Mouse (Mus musculus) left cerebral cortex, postnatal 10 days (tissue): ENCODE data around the gene Rdh16. TPM values are rescaled to one million over a fixed set of nuclear protein-coding genes. Genes with fewer than 3 reads are reported as not detected.
"Not testable (repeated sequence)": the region's sequence is repeated elsewhere in the genome, so short reads cannot be mapped to it uniquely, and the experiment has no call there.

ENCODE experiments used
- DNase-seq, 2 experiments: peaks; one replicate each; pipeline ENCODE4 v3.0.0; 2021 to 2022; ENCODE audit warnings: low spot score in 2 of 2, mixed read lengths in 1 of 2; ENCODE audit errors: extremely low spot score in 1 of 2
- intact Hi-C: fragments of 180-260 bp; cut with DNase I; formaldehyde crosslinking; loops from one replicate; pipeline ENCODE4 v1.15.1; 2025
- total RNA-seq, 2 experiments: library from RNA; stranded (reverse); gene quantifications; 2 replicates each; pipeline ENCODE4 v1.2.3; 2021

The Rdh16 gene
- under 1 TPM; 0.21 to 0.39 TPM for total RNA-seq

DNA sequence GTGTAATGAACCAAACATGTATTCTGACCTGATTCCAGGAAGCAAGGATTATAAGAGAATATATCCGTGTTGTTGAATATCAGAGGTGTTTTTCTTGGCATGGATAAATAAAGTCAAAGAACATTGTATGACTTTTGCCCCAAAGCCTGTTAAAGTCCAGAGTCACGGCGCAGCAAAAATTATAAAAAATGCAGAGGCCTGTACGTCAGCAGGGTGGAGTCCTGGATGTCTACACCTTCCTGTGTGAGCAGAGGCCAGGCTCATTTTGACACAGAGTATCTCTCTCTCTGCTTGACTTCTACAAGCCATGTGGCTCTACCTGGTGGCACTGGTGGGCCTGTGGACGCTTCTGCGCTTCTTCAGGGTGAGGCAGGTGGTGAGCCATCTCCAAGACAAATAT, at the start of gene Rdh16:
Gene Rdh16 (plus strand): TSS at position 262 of the 400 bp plus-strand sequence.
- no peak for DNase-seq
- intact Hi-C loops: no loop called here

DNA sequence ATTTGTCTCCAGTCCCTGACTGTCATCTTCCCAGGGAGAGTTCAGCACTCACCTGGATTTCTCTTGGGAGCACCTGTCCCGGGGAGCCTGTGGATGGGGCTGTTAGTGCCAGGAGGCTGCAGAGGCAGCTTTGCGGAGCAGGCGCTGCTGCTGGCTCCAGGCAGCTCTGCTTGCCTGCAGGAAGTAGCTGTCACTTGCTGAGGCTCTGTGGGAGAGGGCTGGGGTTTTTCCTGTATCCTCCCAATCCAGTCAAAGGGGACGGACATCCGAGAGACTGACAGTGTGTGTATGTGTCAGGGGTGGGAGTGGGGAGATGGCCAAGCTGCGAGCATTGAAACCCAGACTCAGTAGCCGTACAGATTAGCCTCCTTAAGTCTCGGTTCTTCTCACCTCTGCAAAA, 49.4 kb upstream of the Rdh16 start, which contains the start of gene Gpr182:
Gene Gpr182 (minus strand): TSS at position 185 of the 400 bp plus-strand sequence.
- DNase-seq: peak in 1 of 2 experiments; percentile 39
- intact Hi-C loops: no loop called here

DNA sequence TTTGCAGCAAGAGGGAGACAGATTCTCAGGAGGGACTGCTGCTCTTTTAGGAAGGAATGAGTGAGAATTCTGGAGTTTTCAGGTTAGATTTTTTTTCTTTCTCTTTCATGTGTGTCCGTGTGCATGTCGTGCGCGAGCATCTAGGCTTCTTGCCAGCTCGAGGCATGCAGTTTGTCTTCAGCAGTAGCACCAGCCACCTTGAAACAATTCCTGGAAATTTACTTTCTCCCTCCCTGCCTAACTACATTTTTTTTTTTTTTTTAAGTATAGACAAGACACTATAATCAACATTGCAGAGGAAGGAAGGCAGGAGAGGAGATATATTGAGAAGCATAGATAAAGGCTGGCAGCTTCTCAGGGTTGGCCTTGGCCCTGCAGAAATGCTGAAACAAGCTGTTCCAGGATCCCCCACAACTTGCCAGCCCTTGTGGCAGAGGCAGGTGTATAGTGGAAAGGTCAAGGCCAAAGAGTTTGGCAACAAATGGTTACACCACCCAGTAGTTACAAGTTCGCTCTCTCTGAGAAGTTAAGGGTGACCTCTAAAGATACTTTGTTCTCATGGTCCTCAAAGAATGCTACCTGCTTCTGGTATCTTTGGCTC, 46.3 kb upstream of the Rdh16 start:
- intact Hi-C loops: no loop called here
- no peak for DNase-seq

DNA sequence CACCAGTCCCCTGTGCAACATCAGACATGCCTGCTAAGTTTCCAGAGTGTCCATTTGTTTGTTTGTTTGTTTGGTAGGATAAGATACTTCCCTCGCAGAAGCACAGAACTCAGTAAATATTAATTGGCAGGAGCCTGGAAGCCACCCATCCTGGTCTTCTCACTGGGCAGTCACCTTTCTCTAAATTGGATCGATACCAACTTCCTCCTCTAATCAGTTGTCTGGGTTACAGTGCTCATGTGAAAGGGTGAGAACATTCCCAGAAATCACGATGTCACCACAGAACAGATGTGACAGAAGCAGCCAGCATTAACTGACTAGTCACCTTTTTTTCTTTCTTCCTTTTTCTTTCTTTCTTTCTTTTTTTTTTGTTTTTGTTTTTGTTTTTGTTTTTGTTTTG, 45.7 kb upstream of the Rdh16 start:
- no peak for DNase-seq
- intact Hi-C loops: no loop called here

DNA sequence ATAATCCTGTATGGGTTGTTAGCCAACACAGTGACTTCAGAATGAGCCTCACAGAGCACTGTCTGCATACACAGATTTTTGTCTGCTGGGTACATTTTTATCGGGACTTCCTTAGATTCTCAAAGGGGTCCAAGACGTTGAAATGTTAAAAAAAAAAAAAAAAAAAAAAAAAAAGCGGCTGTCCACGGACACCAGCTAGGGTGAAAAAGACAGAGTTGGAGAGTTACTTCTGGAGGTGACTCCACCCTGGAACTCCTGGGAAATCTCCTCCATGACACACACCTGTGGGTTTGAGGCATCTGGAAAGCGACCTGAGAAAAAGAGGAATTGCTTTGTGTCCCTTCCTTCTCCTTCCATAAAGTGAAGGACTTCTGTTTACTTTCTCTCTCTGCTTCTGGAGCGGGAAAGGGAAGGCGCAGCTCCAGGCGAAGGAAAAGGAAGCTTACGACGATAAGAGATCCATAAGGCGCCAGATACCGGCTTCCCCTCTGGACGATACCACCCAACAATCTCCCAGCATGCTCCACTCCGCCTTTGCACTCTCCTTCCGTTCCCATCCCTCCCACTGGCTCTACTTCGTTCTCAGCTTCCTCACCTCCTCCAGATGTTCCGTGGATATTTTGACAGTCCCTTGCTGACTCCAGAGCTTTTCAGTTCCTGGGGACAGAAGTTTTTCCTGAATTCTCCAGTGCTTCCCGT, 45.0 kb upstream of the Rdh16 start:
- intact Hi-C loops: no loop called here
- no peak for DNase-seq

DNA sequence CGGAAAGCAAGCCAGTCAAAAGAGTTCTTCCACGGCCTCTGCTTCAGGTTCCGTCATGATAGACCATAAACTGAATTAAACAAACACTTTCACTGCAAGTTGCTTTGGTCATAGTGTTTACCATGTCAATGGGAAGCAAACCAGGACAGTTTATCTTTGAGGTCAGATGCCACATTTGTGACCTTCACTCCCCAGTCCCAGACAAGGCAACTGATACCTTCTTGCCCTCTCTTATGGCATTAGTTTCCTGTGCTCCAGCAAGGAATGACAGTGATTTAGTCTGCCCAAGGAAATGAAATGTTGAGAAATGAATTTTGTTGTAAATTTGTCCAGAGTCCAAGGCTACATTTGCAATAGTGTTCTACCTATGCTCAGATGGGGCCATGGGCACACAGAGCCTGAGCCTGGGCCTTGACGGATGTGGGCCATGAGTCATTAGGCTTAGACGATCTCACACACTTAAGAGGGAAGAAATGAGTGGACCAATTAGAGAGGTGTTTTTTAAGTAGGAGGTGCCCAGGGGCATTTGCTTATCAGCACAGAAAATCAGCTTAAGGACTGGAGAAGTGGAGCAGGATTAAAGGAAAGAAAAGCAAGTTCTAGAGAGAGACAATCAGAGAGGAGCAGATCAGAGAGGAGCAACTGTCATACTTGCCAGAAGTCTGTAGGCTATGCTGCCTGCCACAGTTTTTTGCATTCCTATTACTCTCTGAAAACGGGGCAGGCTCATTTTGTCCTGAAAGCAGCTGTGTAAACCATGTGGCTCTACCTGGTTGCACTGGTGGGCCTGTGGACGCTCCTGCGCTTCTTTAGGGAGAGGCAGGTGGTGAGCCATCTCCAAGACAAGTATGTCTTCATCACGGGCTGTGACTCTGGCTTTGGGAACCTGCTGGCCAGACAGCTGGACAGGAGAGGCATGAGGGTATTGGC, 41.5 kb upstream of the Rdh16 start, which contains the start of the genes Rdh1 and Rdh16f1:
Gene Rdh1 (plus strand): TSS at position 541 of the 930 bp plus-strand sequence.
Gene Rdh16f1 (plus strand): TSS at position 607 of the 930 bp plus-strand sequence.
- intact Hi-C loops: no loop called here

DNA sequence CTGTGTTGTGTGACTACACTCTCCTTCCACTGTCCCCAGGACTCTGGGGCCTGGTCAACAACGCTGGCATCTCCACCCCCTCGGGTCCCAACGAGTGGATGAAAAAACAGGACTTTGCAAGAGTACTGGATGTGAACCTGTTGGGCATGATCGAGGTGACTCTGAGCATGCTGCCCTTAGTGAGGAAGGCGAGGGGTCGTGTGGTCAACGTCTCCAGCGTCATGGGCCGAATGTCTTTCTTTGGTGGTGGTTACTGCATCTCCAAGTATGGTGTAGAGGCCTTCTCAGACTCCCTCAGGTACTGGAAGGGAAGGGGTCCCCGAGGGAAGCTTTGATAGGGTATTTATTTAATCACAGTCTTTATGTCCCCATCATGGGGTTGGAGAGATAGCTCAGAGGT, 38.0 kb upstream of the Rdh16 start:
- DNase-seq, intact Hi-C loops: not testable (repeated sequence)

More for the DNA sequence above, 41.5 kb upstream of the Rdh16 start, which contains the start of the genes Rdh1 and Rdh16f1:
- no peak for DNase-seq

DNA sequence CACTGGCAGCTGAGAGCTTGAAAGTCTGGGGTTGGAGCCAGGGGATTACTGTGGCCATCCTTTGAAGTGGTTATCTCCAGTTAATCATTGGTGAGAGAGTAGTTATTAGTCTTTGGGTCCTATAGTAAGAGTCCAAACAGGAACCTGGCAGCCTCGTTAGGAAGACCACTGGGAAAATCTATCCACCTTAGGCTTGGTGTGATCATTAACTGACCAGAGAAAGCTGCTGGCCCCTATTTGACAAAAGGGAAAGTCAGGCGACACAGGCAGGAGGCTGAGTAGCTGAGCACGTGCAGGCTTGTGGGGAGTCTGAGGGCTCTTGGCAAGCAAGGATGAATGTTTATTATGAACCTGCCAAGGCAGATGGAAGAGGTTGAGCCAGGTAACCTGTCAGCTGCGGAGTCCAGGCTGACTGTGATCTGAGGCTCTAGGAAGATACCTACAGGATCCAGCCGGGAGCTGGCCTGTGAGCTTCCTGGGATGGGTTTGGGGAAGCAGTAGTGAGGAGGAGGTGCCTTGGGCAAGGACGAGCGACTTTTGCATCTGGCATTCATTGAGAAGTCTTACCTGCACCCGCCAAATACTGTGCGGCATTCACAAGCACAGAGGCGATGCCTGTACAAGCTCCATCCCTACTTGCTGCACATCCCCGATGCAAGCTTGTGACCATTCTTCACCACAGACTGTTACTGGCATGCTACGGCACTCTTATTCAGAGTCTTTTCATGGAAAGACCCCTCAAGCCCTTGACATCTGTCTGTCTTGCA, 36.9 kb upstream of the Rdh16 start:
- intact Hi-C loops: no loop called here
- no peak for DNase-seq

DNA sequence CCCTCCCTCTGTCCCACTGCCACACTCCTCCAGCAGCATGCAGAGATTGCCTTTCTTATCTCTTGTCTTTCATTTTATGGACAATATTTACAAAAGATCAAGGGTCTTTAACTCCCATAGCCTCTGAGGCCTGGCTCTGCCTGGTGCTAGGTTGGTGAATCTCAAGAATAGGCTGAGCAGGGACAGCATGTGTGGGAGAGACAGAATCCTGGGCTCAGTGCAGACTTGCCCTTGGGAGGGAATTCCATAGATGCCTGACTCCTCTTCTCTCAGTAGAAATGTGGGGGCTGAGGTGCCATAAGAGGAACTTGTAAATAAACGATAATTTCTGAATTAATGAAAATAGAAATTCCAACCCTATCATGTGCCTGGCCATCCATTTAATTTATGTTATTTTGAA, 34.4 kb upstream of the Rdh16 start:
- intact Hi-C loops: no loop called here
- no peak for DNase-seq

DNA sequence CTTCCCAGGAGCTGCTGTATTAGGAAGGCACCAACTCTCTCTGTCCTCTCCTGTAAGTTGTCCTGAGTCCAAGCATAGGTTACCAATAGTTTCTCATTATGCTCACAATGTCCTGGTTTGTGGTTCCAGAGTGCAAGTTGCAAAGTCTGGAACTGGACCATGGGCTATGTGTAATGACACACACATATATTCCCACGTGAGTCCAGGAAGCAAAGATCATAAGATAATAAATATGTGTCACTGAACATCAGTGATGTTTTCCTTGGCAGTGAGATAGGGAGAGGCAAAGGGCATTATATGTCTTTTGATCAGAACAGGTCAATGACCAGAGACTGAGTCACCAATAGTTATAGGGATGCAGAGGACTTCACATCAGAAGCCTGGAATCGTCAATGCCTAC, 24.9 kb upstream of the Rdh16 start, which contains the start of gene Rdh9:
Gene Rdh9 (plus strand): TSS at position 376 of the 400 bp plus-strand sequence.
- no peak for DNase-seq
- intact Hi-C loops: no loop called here

DNA sequence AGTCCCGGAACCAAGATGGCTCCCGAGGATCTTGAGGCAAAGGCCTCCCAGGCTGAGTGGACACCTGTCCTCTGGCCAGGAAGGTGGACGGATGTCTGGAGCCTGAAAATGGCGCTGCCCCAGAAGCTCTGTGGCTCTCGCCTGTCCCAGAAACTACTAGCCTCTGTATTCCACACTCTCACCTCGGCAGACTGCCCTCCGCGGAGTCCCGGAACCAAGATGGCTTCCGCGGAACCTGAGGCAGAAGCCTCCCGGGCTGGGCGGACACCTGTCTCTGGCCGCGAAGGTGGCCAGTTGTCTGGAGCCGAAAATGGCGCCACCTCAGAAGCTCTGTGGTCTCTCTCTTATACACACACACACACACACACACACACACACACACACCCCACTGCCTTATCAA, 18.6 kb upstream of the Rdh16 start:
- DNase-seq, intact Hi-C loops: not testable (repeated sequence)

DNA sequence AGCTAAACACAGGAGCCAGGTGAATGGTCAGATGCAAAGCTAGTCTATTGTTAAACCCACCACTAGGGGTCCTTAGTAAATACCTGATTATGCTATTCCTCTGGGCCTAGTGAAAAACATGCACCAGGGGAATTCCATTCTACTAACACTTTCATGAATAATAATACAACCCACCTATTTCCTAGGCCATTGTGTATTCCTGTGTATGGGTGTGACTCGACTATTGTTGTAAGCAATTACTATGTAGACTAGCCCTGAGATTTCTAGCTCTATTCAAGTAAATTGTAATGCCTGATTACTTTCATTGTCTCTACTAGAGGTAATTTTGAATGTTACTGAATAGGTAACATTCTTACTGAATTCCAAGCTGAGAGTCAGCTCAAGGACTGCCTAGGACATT, 15.5 kb upstream of the Rdh16 start:
- DNase-seq, intact Hi-C loops: not testable (repeated sequence)

DNA sequence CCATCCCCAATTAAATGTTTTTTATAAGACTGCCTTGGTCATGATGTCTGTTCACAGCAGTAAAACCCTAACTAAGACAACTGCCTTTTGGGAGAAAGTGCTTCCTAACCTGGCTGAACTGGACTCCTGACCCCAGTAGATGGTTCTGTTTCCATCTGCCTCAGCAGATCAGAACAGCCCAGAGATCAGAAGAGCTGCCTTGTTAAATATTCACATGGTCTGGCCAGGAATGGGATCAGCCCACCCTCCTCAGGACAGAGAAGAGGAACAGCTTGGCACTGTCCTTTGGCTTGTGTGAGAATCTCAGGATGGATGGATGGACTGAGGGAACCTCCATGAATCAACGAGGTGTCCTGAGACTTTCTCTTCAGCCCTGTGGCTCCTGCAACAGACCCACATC, 1.7 kb upstream of the Rdh16 start:
- DNase-seq: no peak
- intact Hi-C loops: no loop called here

DNA sequence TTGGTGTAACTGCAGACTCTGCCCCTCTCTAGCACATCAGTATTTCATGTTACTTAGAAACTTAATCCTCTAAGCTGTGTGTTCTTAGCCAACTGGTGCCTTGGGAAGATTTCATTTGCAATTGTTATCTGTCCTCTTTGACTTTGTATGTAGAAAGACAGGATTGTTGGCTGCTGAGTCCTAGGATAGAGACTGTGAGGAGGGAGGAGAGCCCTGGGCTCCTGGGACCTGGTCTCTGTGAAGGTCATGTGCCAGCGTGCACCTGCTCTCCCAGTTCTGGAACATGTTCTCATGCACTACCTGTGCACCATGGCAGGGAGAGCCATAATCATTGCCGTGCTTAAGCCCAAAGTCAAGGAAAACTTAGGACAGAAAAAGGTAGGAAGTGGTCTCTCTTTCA, 660 bp downstream of the Rdh16 start:
- intact Hi-C loops: no loop called here
- no peak for DNase-seq

DNA sequence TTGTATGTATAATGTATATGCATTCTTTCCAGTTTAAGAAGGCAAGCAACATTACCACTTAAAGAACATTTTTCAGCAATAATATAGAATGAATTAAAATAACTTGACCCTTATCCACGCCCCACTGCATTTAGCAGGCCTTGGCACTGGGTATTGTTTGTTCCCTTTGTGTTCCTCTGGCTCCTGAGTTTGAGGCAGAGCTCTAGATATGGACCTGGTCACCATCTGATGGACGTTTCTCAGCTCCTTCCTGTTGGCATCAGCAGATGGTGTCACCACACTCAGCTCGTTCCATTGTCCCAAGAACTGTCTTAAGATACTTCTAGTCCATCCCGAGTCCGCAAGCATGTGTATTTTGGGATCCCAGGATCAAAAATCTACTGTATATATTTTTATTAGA, 1.3 kb downstream of the Rdh16 start:
- intact Hi-C loops: no loop called here
- no peak for DNase-seq

DNA sequence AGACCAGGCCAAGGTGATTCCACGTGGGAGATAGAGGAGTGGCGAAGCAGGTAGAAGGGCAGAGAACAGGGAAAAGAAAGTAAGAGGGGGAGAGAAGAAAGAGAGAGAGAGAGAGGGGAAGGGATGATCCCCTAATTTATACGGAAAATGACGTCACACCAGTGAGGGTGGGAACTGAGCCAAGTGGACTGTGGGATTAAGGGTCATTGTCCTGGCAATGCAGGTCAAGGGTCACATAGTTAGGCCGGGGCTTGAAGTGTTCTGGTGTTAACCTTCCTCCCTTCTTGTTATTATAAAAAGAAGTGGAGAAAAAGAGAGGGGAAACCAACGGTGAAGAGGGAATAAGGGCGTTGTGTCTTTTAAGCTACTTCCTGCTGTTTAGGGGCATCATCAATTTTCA, 3.5 kb downstream of the Rdh16 start:
- intact Hi-C loops: no loop called here
- no peak for DNase-seq

DNA sequence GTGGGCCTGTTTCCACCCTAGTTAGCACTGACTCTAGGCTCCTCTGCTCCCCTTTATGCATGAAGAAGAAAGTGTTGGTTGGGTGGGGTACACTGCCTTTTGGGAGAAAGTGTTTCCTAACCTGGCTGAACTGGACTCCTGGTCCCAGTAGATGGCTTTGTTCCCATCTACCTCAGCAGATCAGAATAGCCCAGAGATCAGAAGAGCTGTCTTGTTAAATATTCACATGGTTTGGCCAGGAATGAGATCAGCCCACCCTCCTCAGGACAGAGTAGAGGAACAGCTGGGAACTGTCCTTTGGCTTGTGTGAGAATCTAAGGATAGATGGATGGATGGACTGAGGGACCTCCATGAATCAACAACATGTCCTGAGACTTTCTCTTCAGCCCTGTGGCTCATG, 14.9 kb downstream of the Rdh16 start:
- no peak for DNase-seq
- intact Hi-C loops: no loop called here

DNA sequence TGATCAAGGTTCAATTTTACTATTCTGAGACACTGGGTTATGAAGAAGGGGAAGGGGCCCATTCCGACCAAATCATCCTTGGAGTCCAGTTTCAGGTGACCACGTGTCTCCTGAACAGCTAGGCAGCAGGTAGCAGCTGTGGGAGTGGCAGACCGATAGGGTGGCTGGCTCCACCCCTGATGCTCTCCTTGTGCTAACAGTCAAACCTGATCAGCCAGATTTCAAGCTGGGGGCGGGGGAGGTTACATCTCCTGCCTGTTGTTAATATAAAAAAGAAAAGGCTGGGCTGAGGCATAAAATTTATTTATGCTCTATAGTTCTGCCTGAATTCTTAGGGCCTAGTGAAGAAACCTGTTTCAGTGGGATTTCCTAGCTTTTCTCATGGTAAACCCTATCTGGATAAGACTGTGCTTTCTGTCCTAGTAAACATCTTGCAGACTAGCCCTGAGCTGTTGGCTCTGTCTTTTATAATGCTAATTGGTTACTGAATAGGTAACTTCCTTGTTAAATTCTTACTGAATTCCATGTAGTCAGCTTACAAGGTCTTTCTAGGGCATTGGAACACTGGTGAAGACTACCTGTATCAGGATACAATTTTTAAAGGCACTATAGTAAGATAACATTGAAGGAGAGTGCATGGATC, 16.4 kb downstream of the Rdh16 start:
- not testable (repeated sequence) for DNase-seq

More for the DNA sequence above, 16.4 kb downstream of the Rdh16 start:
- intact Hi-C loops: not testable (repeated sequence)
